Mouse (Mus musculus) stomach, postnatal 0 days (tissue): Measurements from ENCODE around the gene Ubr1. TPM values are rescaled to one million over a fixed set of nuclear protein-coding genes. Genes with fewer than 3 reads are reported as not detected.
A peak's percentile ranks its signal among the peaks of the same experiment; 100 is the strongest.
"Not testable (repeated sequence)": the region's sequence is repeated elsewhere in the genome, so short reads cannot be mapped to it uniquely, and the experiment has no call there.

Experiments
- ATAC-seq: fragments of 200-750 bp; cut with Nextera tagmentation; 2 replicates; pipeline ENCODE4 v1.8.0; 2017; ENCODE audit not compliant: low FRiP score, low TSS enrichment
- DNase-seq: peaks from one replicate; pipeline ENCODE4 v3.0.0-alpha.2; 2016; ENCODE audit warnings: low spot score
- H3K27ac ChIP-seq: fragments of 300-500 bp; sonication (generic); replicated peaks from 2 replicates; pipeline ENCODE4 v1.5.1; 2014; ENCODE audit warnings: mild to moderate bottlenecking, control low read depth
- H3K27me3 ChIP-seq: fragments of 300-500 bp; sonication (generic); 2 replicates; pipeline ENCODE4 v1.6.1; 2014; ENCODE audit warnings: low read length; ENCODE audit not compliant: control insufficient read depth, insufficient read depth
- H3K36me3 ChIP-seq: fragments of 300-500 bp; sonication (generic); 2 replicates; pipeline ENCODE4 v1.6.1; 2014; ENCODE audit warnings: low read length, mixed read lengths; ENCODE audit not compliant: control insufficient read depth, insufficient read depth
- H3K4me1 ChIP-seq: fragments of 300-500 bp; sonication (generic); replicated peaks from 2 replicates; pipeline ENCODE4 v1.6.1; 2014; ENCODE audit warnings: antibody characterized with exemption; ENCODE audit not compliant: control insufficient read depth, insufficient read depth
- H3K4me2 ChIP-seq: fragments of 300-500 bp; sonication (generic); replicated peaks from 2 replicates; pipeline ENCODE4 v1.6.1; 2014; ENCODE audit warnings: low read depth, mild to moderate bottlenecking, control low read depth, moderate library complexity
- H3K4me3 ChIP-seq: fragments of 300-500 bp; sonication (generic); 2 replicates; pipeline ENCODE4 v1.5.1; 2014; ENCODE audit warnings: low read depth, low read length, control low read depth
- H3K9ac ChIP-seq: fragments of 300-500 bp; sonication (generic); 2 replicates; pipeline ENCODE4 v1.6.1; 2014; ENCODE audit warnings: mild to moderate bottlenecking, low read length, control low read depth, mixed read lengths
- H3K9me3 ChIP-seq: fragments of 300-500 bp; sonication (generic); 2 replicates; pipeline ENCODE4 v1.6.1; 2016; ENCODE audit warnings: low read length; ENCODE audit not compliant: control insufficient read depth
- CTCF ChIP-seq: IDR thresholded peaks from 2 replicates; pipeline ENCODE4 v1.5.1; 2016; ENCODE audit warnings: antibody characterized with exemption, low read depth, mild to moderate bottlenecking, moderate library complexity
- EP300 ChIP-seq: optimal IDR thresholded peaks from 2 replicates; pipeline ENCODE3; 2016; ENCODE audit warnings: antibody characterized with exemption
- WGBS: fragments of 180-500 bp; shearing (Covaris S2); extraction: QIAGEN DNeasy Blood & Tissue Kit; methylation state at CpG from one replicate; pipeline ENCODE4 v1.1.7; 2014; 5-methylcytosine and 5-hydroxymethylcytosine counted together
- polyA plus RNA-seq: library from polyadenylated mRNA; unstranded; fragments of >200 nt; fragmentation: Nextera tagmentation; extraction: Ambion mirVana; gene quantifications from 2 replicates; pipeline ENCODE4 v1.2.1, GENCODE M21; 2015

Ubr1 gene
- polyA plus RNA-seq, 1 experiment from 2014 or later, result 8.9 TPM

DNA sequence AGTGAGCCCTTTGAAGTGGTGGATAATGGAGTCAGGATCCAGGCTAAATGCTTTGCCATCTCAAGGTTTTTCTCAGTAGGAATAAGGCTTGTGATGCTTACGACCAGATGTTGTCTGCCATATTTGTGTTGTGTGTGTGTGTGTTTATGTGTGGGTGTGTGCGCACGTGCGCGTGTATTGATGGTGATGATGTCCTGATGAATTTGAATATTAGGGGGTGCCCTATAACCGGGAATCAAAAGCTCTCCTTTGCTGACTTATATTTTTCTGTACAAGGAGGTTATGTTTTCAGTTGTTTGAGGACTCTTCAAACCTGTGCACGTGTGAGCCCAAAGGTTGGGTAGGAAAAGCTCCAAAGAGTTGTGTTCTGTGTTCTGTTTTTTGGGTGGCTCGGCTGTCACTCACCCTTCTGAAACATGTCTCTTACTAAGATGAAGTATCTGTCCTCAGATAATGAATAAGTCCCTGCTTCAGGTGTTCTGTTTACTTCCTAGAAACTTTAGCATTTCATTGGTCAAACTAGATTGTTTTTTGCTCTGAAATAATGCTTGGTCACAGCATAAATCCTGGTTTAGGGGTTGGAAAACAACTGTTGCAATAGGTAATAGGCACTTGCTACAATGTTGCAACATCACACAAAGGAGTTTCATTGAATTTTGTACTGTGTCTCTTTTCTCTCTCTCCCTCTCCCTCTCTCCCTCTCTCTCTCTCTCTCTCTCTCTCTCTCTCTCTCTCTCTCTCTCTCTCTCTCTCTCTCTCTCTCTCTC is 7.6 kb upstream of the Ubr1 start:
- Histone ChIP-seq H3K4me3 (peak overlapping the region; percentile 71), H3K27ac (peak overlapping the region; percentile 93; the same call in 1 of the 2 replicates), H3K9me3 (no peaks in the 10 kb centered on the region), H3K4me2 (peak overlapping the region; percentile 94), H3K4me1 (no peaks in the 10 kb centered on the region), H3K27me3 (no peaks in the 10 kb centered on the region), H3K36me3 (no peaks in the 10 kb centered on the region), H3K9ac (no peak overlapping the region)
- DNase-seq (no peak), ATAC-seq (no peak)
- no peak for TF ChIP-seq CTCF
- TF ChIP-seq EP300, result no peak
- 86% methylated on average over 8 of the region's 8 CpGs for WGBS

DNA sequence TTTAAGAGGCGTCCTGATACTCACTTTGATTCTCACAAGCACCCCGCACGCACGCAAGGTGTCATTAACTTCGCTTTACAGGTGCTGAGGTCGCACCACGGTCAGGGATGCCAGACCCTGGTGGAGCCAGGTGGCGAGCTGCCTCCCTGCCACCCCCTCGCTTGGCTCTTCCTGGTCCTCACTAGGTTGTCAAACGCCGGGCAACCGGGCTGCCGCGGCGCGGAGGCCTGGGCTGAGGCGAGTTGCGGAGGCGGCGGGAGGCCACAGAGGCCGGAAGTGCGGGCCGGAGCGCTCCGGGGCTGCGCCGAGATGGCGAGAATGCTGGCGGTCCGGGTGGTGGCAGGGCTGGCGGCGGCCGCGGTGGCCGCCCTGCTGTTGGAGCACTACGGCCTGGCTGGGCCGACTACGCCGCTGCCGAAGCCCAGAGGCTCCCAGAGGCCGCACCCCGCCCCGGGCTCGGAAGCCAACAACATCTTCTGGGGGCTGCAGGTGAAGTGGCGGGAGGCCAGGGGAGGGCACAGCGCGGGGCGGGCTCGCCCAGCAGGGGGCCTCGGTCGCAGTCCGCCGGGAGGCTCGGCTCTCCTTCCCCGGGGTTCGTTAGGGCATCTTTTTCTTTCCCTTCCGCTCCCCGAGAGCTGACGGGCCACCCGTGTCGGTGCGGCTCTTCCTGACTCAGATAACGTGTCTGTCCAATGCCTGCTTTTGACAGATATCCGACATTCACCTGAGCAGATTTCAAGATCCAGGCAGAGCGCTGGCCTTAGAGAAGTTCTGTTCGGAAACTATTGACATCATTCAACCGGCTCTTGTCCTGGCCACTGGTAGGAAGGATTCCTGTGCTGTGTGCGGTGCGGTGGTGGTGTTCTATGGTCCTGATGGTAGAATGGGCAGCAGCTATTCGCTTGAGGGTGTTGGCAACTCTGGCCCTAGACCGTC is 6.7 kb upstream of the Ubr1 start, which contains the start of gene Tmem62:
Gene Tmem62, plus strand, starts transcription at position 28 of the 936 bp plus-strand sequence.
- Histone ChIP-seq H3K4me1 (no peaks in the 10 kb centered on the region), H3K9me3 (no peaks in the 10 kb centered on the region), H3K4me2 (peak within 1 kb of the TSS; percentile 94), H3K36me3 (no peaks in the 10 kb centered on the region), H3K9ac (peak within 1 kb of the TSS; percentile 89), H3K4me3 (peak within 1 kb of the TSS; percentile 71), H3K27me3 (no peaks in the 10 kb centered on the region), H3K27ac (peak within 1 kb of the TSS; percentile 93)
- TF ChIP-seq CTCF (peak; percentile 64), EP300 (no peak)
- ATAC-seq (peak; percentile 83), DNase-seq (peak; percentile 80)
- WGBS, result 2% methylated on average over 69 of the region's 71 CpGs

DNA sequence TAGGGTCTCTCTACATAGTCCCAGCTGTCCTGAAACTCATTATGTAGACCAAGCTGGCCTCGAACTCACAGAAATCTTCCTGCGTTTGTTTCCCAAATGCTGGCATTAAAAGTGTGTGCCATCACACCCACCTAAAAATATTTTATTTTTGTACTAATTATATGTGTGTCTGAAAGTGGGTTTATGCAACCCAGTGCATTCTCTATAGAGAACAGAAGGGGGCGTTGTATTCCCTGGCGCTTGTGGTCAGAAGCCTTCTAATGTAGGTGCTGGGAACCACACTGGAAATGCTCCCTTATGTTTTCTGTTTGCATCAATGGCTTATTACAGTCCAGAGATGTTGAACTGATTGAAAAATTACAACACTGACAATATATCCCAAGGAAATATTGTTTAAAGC is 5.8 kb upstream of the Ubr1 start:
- WGBS, result 54% methylated on average over 4 of the region's 4 CpGs
- H3K4me3 ChIP-seq, result no peak overlapping the region

DNA sequence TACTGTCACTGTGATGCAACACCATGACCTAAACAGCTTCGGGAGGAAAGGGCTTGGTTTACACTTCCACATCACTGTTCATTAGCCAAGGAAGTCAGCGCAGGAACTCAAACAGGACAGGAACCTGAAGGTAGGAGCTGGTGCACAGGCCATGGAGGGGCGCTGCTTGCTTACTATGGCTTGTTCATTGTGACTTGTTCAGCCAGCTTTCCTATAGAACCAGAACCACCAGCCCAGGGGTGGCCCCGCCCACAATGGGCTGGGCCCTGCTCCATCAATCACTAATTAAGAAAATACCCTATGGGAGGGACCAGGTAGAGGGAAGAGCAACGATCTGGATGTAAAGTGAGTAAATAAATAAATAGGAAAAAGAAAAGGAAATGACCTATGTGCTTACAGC is 2.4 kb upstream of the Ubr1 start:
- 21% methylated on average over 5 of the region's 5 CpGs for WGBS

More for the DNA sequence above, 5.8 kb upstream of the Ubr1 start:
- ATAC-seq, result no peak
- Histone ChIP-seq H3K4me2 (no peak overlapping the region; the same call in 1 of the 2 replicates), H3K36me3 (no peaks in the 10 kb centered on the region), H3K27me3 (no peaks in the 10 kb centered on the region), H3K9me3 (no peaks in the 10 kb centered on the region), H3K27ac (no peak overlapping the region), H3K9ac (no peak overlapping the region), H3K4me1 (no peaks in the 10 kb centered on the region)
- TF ChIP-seq EP300 (no peak), CTCF (peak; percentile 57)
- no peak for DNase-seq

DNA sequence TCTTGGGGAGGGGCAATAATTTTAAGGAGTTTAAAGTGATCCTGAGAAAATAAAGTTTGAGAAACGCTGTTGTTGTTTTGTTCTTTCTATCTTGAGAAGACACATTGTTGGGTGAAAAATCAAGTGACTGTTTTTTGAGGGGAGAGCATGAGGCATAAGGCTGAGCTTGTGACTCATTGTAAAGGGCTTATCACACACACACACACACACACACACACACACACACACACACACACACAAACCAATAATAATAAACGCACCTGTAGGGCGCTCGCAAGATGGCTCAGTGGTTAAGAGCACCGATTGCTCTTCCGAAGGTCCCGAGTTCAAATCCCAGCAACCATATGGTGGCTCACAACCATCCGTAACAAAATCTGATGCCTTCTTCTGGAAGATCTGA is 1.7 kb upstream of the Ubr1 start:
- not testable (repeated sequence) for DNase-seq, H3K9ac ChIP-seq, H3K9me3 ChIP-seq, ATAC-seq, H3K27me3 ChIP-seq, H3K27ac ChIP-seq, H3K36me3 ChIP-seq, H3K4me3 ChIP-seq, H3K4me1 ChIP-seq, H3K4me2 ChIP-seq
- 95% methylated on average over 8 of the region's 8 CpGs for WGBS

More for the DNA sequence above, 2.4 kb upstream of the Ubr1 start:
- H3K9me3 ChIP-seq, result no peaks in the 10 kb centered on the region
- DNase-seq (peak; percentile 45), ATAC-seq (no peak)
- TF ChIP-seq EP300 (no peak), CTCF (peak; percentile 51)
- H3K4me2 ChIP-seq, result no peak overlapping the region
- H3K9ac ChIP-seq, result no peak overlapping the region
- no peak overlapping the region for H3K27ac ChIP-seq
- no peaks in the 10 kb centered on the region for H3K4me1 ChIP-seq
- H3K27me3 ChIP-seq, result no peaks in the 10 kb centered on the region
- H3K4me3 ChIP-seq, result no peak overlapping the region
- H3K36me3 ChIP-seq, result no peaks in the 10 kb centered on the region

DNA sequence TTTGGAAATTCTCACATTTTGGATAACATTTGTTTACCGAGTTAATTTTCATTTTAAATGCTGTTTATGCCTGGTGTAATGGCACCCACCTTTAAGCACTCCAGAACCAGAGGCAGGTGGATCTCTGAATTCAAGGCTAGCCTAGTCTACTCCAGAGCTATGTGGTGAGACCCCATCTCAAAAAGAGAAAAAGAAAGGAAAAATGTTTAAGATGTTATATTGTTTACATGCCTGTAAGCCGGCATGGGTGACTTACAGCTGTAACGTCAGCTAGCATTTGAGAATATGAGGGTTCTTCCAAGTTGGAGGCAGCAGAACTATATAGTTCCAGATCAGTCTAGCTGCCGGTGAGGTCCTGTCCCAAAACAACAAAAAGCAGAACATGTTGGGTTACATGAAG is 1.3 kb upstream of the Ubr1 start:
- no peak for TF ChIP-seq EP300
- no peak for TF ChIP-seq CTCF
- no peak for ATAC-seq
- no peaks in the 10 kb centered on the region for H3K27me3 ChIP-seq
- H3K4me2 ChIP-seq, result no peak overlapping the region
- no peak overlapping the region for H3K27ac ChIP-seq
- no peak overlapping the region for H3K4me3 ChIP-seq
- no peaks in the 10 kb centered on the region for H3K36me3 ChIP-seq
- no peaks in the 10 kb centered on the region for H3K4me1 ChIP-seq
- 78% methylated on average over 4 of the region's 4 CpGs for WGBS
- no peaks in the 10 kb centered on the region for H3K9me3 ChIP-seq
- no peak for DNase-seq
- H3K9ac ChIP-seq, result no peak overlapping the region
